Mouse (Mus musculus): ENCODE data around the gene Gm29289. TPM values are rescaled to one million over a fixed set of nuclear protein-coding genes. Genes with fewer than 3 reads are reported as not detected.
"Not testable (repeated sequence)": the region's sequence is repeated elsewhere in the genome, so short reads cannot be mapped to it uniquely, and the experiment has no call there.

The Gm29289 gene
- polyA plus RNA-seq (2015; fragmentation: Nextera tagmentation; extraction: Ambion mirVana): not detected in 2 replicates

DNA sequence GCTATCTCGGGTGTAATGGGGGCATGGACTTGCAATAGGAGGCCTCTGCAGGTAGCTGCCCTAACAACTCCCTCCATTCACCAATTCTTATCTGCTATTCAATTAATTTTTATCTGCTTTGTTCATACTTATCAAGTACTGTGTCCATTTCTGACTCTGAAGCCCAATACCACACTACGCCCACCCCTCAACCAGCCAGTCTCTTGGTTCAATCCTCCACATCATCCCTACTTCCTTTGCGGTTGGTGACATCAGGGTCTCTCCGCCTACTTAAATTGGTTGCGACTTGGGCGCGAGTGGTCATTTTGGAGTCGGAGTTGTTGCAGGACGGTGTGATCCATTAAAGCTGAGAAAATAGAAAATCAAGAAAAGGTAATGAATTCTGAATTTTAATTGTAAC lies at the start of gene Gm29289:
Gene Gm29289, plus strand, starts transcription at position 301 of the 400 bp plus-strand sequence.
- not testable (repeated sequence) for H3K4me2 ChIP-seq; H3K27ac ChIP-seq (replicated peaks); H3K9me3 ChIP-seq; H3K36me3 ChIP-seq; H3K4me3 ChIP-seq; ATAC-seq (ENCODE audit: low read depth); H3K27me3 ChIP-seq; H3K9ac ChIP-seq; H3K4me1 ChIP-seq (replicated peaks)
- no CpG with 5 or more reads among the region's 9 CpGs for WGBS

DNA sequence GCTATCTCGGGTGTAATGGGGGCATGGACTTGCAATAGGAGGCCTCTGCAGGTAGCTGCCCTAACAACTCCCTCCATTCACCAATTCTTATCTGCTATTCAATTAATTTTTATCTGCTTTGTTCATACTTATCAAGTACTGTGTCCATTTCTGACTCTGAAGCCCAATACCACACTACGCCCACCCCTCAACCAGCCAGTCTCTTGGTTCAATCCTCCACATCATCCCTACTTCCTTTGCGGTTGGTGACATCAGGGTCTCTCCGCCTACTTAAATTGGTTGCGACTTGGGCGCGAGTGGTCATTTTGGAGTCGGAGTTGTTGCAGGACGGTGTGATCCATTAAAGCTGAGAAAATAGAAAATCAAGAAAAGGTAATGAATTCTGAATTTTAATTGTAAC lies 31.7 kb upstream of the Gm29289 start, which contains the start of gene Gm10352:
Gene Gm10352, plus strand, starts transcription at position 301 of the 400 bp plus-strand sequence.
- H3K4me1 ChIP-seq (replicated peaks); H3K27ac ChIP-seq (replicated peaks); H3K9ac ChIP-seq; H3K36me3 ChIP-seq; H3K4me2 ChIP-seq; ATAC-seq (ENCODE audit: low read depth); H3K9me3 ChIP-seq; H3K27me3 ChIP-seq; H3K4me3 ChIP-seq: not testable (repeated sequence)
- no CpG with 5 or more reads among the region's 9 CpGs for WGBS

Other genes with a start within 250 kb of the Gm29289 start
- not detected in 2 replicates for gene H2al2b, start 211.9 kb upstream of the Gm29289 start, polyA plus RNA-seq (2015; fragmentation: Nextera tagmentation; extraction: Ambion mirVana)
- 0.20 TPM in 1 of 2 replicates, not detected in the other for gene Gm4064, start 136.4 kb upstream of the Gm29289 start, polyA plus RNA-seq (2015; fragmentation: Nextera tagmentation; extraction: Ambion mirVana)
- not detected in 2 replicates for gene Rbmy, start 101.9 kb upstream of the Gm29289 start, polyA plus RNA-seq (2015; fragmentation: Nextera tagmentation; extraction: Ambion mirVana)
- not detected in 2 replicates for gene Gm10256, start 101.9 kb upstream of the Gm29289 start, polyA plus RNA-seq (2015; fragmentation: Nextera tagmentation; extraction: Ambion mirVana)
- gene Gm10352, start 31.6 kb upstream of the Gm29289 start, polyA plus RNA-seq (2015; fragmentation: Nextera tagmentation; extraction: Ambion mirVana): not detected in 2 replicates